Mouse (Mus musculus) ES-Bruce4 (cell line): Measurements from ENCODE around the gene AC124108.1.

ENCODE experiments used
- CTCF ChIP-seq: IDR thresholded peaks from one replicate; pipeline ENCODE4 v1.8.1; 2011; ENCODE audit warnings: low read depth, low read length
- POLR2A ChIP-seq: IDR thresholded peaks from one replicate; pipeline ENCODE4 v1.8.1; 2011; ENCODE audit warnings: low read length; ENCODE audit not compliant: insufficient read depth

DNA sequence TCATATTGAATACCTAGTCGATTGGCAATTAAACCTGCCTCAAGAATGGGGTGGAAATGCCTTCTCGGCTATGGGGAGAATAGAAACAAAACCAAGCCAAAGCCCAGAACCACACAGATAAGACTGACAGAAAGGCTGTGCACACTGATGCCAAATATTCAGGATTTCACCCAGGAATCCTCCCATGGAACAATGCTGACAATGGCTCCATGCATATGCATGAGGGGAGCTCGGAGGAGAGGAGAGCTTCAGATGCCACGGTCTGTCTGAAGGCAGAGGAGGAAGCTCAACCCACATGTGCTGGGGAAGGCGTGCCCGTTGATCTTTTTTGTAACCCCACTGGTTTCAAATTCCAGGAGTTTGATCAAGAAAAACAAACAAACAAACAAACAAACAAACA is 30.9 kb downstream of the AC124108.1 start:
- TF ChIP-seq POLR2A (no peak), CTCF (no peak)
